Mouse (Mus musculus): ENCODE results near the gene BC017158. TPM values are rescaled to one million over a fixed set of nuclear protein-coding genes. Genes with fewer than 3 reads are reported as not detected.
A peak's percentile ranks its signal among the peaks of the same experiment; 100 is the strongest.

The BC017158 gene
- polyA plus RNA-seq, 1 experiment from 2014 or later, result 20.1 TPM

GRCm38 (mm10) chr7:128284047-128284446 lies 13.9 kb downstream of the BC017158 start:
- Histone ChIP-seq H3K9ac (replicated peaks; ENCODE audit: low read length) (no peak overlapping the region), H3K27me3 (ENCODE audit: control insufficient read depth, insufficient read depth, low read length) (no peaks in the 10 kb centered on the region), H3K27ac (replicated peaks; ENCODE audit: low read depth, low read length) (no peak overlapping the region), H3K9me3 (ENCODE audit: control insufficient read depth, low read length) (no peaks in the 10 kb centered on the region), H3K36me3 (ENCODE audit: control insufficient read depth, insufficient read depth, low read length) (peaks cover 29% of the 10 kb centered on the region), H3K4me3 (replicated peaks; ENCODE audit: low read depth, low read length) (no peak overlapping the region), H3K4me1 (ENCODE audit: control insufficient read depth, insufficient read depth, low read length) (peaks cover 6% of the 10 kb centered on the region; the same call in 1 of the 2 replicates), H3K4me2 (ENCODE audit: low read length) (no peak overlapping the region)
- ATAC-seq (ENCODE audit: low FRiP score, low TSS enrichment) (no peak), DNase-seq (peak; percentile 15)
- WGBS, result 47% methylated on average over 5 of the region's 5 CpGs

- Histone ChIP-seq H3K4me1 (ENCODE audit: control insufficient read depth, insufficient read depth, low read length) (peaks cover 6% of the 10 kb centered on the region; the same call in 1 of the 2 replicates), H3K4me3 (replicated peaks; ENCODE audit: low read depth, low read length) (no peak overlapping the region), H3K27me3 (ENCODE audit: control insufficient read depth, insufficient read depth, low read length) (no peaks in the 10 kb centered on the region), H3K36me3 (ENCODE audit: control insufficient read depth, insufficient read depth, low read length) (peaks cover 28% of the 10 kb centered on the region), H3K9ac (replicated peaks; ENCODE audit: low read length) (no peak overlapping the region), H3K9me3 (ENCODE audit: control insufficient read depth, low read length) (no peaks in the 10 kb centered on the region), H3K27ac (replicated peaks; ENCODE audit: low read depth, low read length) (no peak overlapping the region), H3K4me2 (ENCODE audit: low read length) (no peak overlapping the region)
- ATAC-seq (ENCODE audit: low FRiP score, low TSS enrichment), result no peak
- DNase-seq, result peak; percentile 6
- WGBS, result 6% methylated on average over 7 of the region's 7 CpGs
Observed at GRCm38 (mm10) chr7:128282532-128283244, 15.3 kb downstream of the BC017158 start.

DNA sequence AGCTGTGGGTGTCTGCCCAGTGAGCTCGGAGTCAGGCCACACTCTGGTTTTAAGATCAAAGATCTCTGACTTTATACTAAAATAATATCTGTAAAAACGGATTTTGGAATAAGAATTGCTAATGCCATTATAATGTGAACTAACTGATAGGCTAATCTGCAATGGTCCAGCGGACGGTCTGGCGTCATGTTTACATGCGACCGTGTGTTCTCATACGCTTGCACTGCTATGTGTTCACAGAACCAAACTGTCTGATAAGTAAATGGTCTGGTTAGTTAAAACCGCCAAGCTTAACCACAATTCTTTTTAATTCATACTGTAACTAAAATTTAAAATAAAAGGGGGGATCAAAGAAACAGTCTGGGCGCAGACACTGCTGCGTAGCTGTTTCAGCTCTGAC lies 16.2 kb downstream of the BC017158 start:
- peaks cover 26% of the 10 kb centered on the region for H3K36me3 ChIP-seq (ENCODE audit: control insufficient read depth, insufficient read depth, low read length)
- H3K9ac ChIP-seq (replicated peaks; ENCODE audit: low read length), result no peak overlapping the region
- peaks cover 6% of the 10 kb centered on the region; the same call in 1 of the 2 replicates for H3K4me1 ChIP-seq (ENCODE audit: control insufficient read depth, insufficient read depth, low read length)
- H3K27ac ChIP-seq (replicated peaks; ENCODE audit: low read depth, low read length), result no peak overlapping the region
- no peak for DNase-seq
- WGBS, result 61% methylated on average over 11 of the region's 11 CpGs
- no peaks in the 10 kb centered on the region for H3K27me3 ChIP-seq (ENCODE audit: control insufficient read depth, insufficient read depth, low read length)
- no peak overlapping the region for H3K4me2 ChIP-seq (ENCODE audit: low read length)
- no peak for ATAC-seq (ENCODE audit: low FRiP score, low TSS enrichment)
- H3K9me3 ChIP-seq (ENCODE audit: control insufficient read depth, low read length), result no peaks in the 10 kb centered on the region
- no peak overlapping the region for H3K4me3 ChIP-seq (replicated peaks; ENCODE audit: low read depth, low read length)

GRCm38 (mm10) chr7:128279750-128280149 lies 18.2 kb downstream of the BC017158 start:
- Histone ChIP-seq H3K4me2 (ENCODE audit: low read length) (no peak overlapping the region), H3K4me3 (replicated peaks; ENCODE audit: low read depth, low read length) (no peak overlapping the region), H3K9ac (replicated peaks; ENCODE audit: low read length) (no peak overlapping the region), H3K27me3 (ENCODE audit: control insufficient read depth, insufficient read depth, low read length) (no peaks in the 10 kb centered on the region), H3K27ac (replicated peaks; ENCODE audit: low read depth, low read length) (no peak overlapping the region), H3K9me3 (ENCODE audit: control insufficient read depth, low read length) (no peaks in the 10 kb centered on the region), H3K4me1 (ENCODE audit: control insufficient read depth, insufficient read depth, low read length) (peaks cover 6% of the 10 kb centered on the region; the same call in 1 of the 2 replicates), H3K36me3 (ENCODE audit: control insufficient read depth, insufficient read depth, low read length) (peaks cover 38% of the 10 kb centered on the region)
- no peak for DNase-seq
- WGBS, result 76% methylated on average over 4 of the region's 4 CpGs
- no peak for ATAC-seq (ENCODE audit: low FRiP score, low TSS enrichment)

DNA sequence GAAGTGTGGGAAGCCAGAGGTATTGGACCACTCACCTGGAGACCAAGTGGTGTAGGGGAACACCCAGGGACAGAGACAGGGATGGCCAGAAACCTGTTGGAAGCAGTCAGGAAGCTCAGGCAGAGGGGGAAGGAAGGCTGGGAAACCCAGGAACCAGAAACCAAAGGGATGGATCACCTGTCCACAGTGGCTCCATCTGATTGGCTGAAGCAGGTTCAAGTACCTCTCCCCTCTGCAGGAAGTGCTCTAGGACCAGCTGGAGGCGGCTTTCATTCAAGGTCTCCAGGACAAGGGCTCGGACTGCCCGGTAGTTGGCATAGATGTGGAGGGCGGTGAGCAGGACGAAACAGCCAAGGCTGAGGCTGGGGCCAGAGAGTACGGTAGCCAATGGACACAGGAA lies 21.9 kb downstream of the BC017158 start:
- no peak overlapping the region for H3K4me2 ChIP-seq (ENCODE audit: low read length)
- WGBS, result 91% methylated on average over 6 of the region's 6 CpGs
- H3K4me3 ChIP-seq (replicated peaks; ENCODE audit: low read depth, low read length), result no peak overlapping the region
- H3K27me3 ChIP-seq (ENCODE audit: control insufficient read depth, insufficient read depth, low read length), result no peaks in the 10 kb centered on the region
- no peaks in the 10 kb centered on the region for H3K4me1 ChIP-seq (ENCODE audit: control insufficient read depth, insufficient read depth, low read length)
- H3K9ac ChIP-seq (replicated peaks; ENCODE audit: low read length), result no peak overlapping the region
- ATAC-seq (ENCODE audit: low FRiP score, low TSS enrichment), result no peak
- H3K36me3 ChIP-seq (ENCODE audit: control insufficient read depth, insufficient read depth, low read length), result peaks cover 62% of the 10 kb centered on the region
- H3K27ac ChIP-seq (replicated peaks; ENCODE audit: low read depth, low read length), result no peak overlapping the region
- no peak for DNase-seq
- H3K9me3 ChIP-seq (ENCODE audit: control insufficient read depth, low read length), result no peaks in the 10 kb centered on the region

- no peak for ATAC-seq (ENCODE audit: low FRiP score, low TSS enrichment)
- no peak overlapping the region for H3K4me2 ChIP-seq (ENCODE audit: low read length)
- 94% methylated on average over 9 of the region's 9 CpGs for WGBS
Observed at GRCm38 (mm10) chr7:128271496-128271895, 26.5 kb downstream of the BC017158 start.

DNA sequence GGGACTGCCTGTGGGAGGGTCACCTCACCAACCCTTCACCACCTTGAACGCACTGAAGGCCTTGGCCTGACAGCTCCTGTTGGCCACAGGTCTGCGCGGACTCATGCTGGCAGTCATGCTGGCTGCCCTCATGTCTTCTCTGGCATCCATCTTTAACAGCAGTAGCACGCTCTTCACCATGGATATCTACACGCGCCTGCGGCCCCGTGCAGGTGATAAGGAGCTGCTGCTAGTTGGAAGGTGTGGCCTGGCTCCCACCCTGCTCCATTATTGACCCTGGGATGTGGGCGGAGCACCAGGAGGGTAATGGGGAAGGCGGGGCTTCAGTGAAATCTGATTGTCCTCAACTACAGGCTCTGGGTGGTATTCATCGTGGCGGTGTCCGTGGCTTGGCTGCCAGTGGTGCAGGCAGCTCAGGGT lies 27.5 kb downstream of the BC017158 start:
- Histone ChIP-seq H3K27me3 (ENCODE audit: control insufficient read depth, insufficient read depth, low read length) (no peaks in the 10 kb centered on the region), H3K4me2 (ENCODE audit: low read length) (no peak overlapping the region), H3K4me3 (replicated peaks; ENCODE audit: low read depth, low read length) (no peak overlapping the region), H3K9me3 (ENCODE audit: control insufficient read depth, low read length) (no peaks in the 10 kb centered on the region), H3K27ac (replicated peaks; ENCODE audit: low read depth, low read length) (no peak overlapping the region), H3K4me1 (ENCODE audit: control insufficient read depth, insufficient read depth, low read length) (no peaks in the 10 kb centered on the region), H3K9ac (replicated peaks; ENCODE audit: low read length) (no peak overlapping the region), H3K36me3 (ENCODE audit: control insufficient read depth, insufficient read depth, low read length) (peaks cover 36% of the 10 kb centered on the region)
- WGBS, result 61% methylated on average over 13 of the region's 13 CpGs
- ATAC-seq (ENCODE audit: low FRiP score, low TSS enrichment) (no peak), DNase-seq (no peak)

More at GRCm38 (mm10) chr7:128271496-128271895, 26.5 kb downstream of the BC017158 start:
- H3K36me3 ChIP-seq (ENCODE audit: control insufficient read depth, insufficient read depth, low read length), result peaks cover 46% of the 10 kb centered on the region
- H3K27ac ChIP-seq (replicated peaks; ENCODE audit: low read depth, low read length), result no peak overlapping the region
- H3K4me1 ChIP-seq (ENCODE audit: control insufficient read depth, insufficient read depth, low read length), result no peaks in the 10 kb centered on the region
- no peak for DNase-seq
- no peaks in the 10 kb centered on the region for H3K9me3 ChIP-seq (ENCODE audit: control insufficient read depth, low read length)
- H3K9ac ChIP-seq (replicated peaks; ENCODE audit: low read length), result no peak overlapping the region
- no peaks in the 10 kb centered on the region for H3K27me3 ChIP-seq (ENCODE audit: control insufficient read depth, insufficient read depth, low read length)
- no peak overlapping the region for H3K4me3 ChIP-seq (replicated peaks; ENCODE audit: low read depth, low read length)

GRCm38 (mm10) chr7:128267813-128268212 lies 30.2 kb downstream of the BC017158 start:
- no peaks in the 10 kb centered on the region for H3K9me3 ChIP-seq (ENCODE audit: control insufficient read depth, low read length)
- DNase-seq (no peak), ATAC-seq (ENCODE audit: low FRiP score, low TSS enrichment) (no peak)
- no peaks in the 10 kb centered on the region for H3K4me1 ChIP-seq (ENCODE audit: control insufficient read depth, insufficient read depth, low read length)
- no peak overlapping the region for H3K9ac ChIP-seq (replicated peaks; ENCODE audit: low read length)
- WGBS, result 90% methylated on average over 7 of the region's 7 CpGs
- no peak overlapping the region for H3K27ac ChIP-seq (replicated peaks; ENCODE audit: low read depth, low read length)
- peaks cover 18% of the 10 kb centered on the region for H3K36me3 ChIP-seq (ENCODE audit: control insufficient read depth, insufficient read depth, low read length)
- no peak overlapping the region for H3K4me3 ChIP-seq (replicated peaks; ENCODE audit: low read depth, low read length)
- H3K4me2 ChIP-seq (ENCODE audit: low read length), result no peak overlapping the region
- H3K27me3 ChIP-seq (ENCODE audit: control insufficient read depth, insufficient read depth, low read length), result no peaks in the 10 kb centered on the region

DNA sequence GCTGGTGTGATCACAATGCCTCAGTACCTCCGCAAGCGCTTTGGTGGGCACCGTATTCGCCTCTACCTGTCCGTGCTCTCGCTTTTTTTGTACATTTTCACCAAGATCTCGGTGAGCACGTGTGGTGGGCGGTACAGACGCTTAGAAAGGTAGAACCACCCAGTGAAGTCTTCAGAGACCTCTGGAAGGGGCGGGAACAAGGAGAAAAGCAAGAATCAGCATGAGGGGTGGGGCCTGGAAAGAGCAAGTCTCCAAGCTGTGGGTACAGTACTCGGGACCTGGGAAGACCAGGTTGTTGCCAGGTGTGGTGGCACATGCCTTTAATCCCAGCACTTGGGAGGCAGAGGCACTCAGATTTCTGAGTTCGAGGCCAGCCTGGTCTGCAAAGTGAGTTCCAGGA lies 30.6 kb downstream of the BC017158 start:
- H3K9ac ChIP-seq (replicated peaks; ENCODE audit: low read length), result no peak overlapping the region
- H3K36me3 ChIP-seq (ENCODE audit: control insufficient read depth, insufficient read depth, low read length), result peaks cover 17% of the 10 kb centered on the region
- no peak for ATAC-seq (ENCODE audit: low FRiP score, low TSS enrichment)
- no peak overlapping the region for H3K4me2 ChIP-seq (ENCODE audit: low read length)
- 69% methylated on average over 13 of the region's 13 CpGs for WGBS
- DNase-seq, result no peak
- H3K4me3 ChIP-seq (replicated peaks; ENCODE audit: low read depth, low read length), result no peak overlapping the region
- H3K27me3 ChIP-seq (ENCODE audit: control insufficient read depth, insufficient read depth, low read length), result no peaks in the 10 kb centered on the region
- no peaks in the 10 kb centered on the region for H3K4me1 ChIP-seq (ENCODE audit: control insufficient read depth, insufficient read depth, low read length)
- H3K27ac ChIP-seq (replicated peaks; ENCODE audit: low read depth, low read length), result no peak overlapping the region
- no peaks in the 10 kb centered on the region for H3K9me3 ChIP-seq (ENCODE audit: control insufficient read depth, low read length)

Measured in midbrain, embryonic 14.5 days (tissue).